Mouse (Mus musculus) T-helper 1 cell (primary cell): Measurements from ENCODE around the gene Ttll4.

ENCODE experiments used
- in situ Hi-C: fragments of 300-600 bp; cut with MboI, MseI; formaldehyde crosslinking; loops from one replicate; pipeline ENCODE4 v1.15.1; 2025; ENCODE audit warnings: high pct_unique_total_duplicates

Gene Ttll4

DNA sequence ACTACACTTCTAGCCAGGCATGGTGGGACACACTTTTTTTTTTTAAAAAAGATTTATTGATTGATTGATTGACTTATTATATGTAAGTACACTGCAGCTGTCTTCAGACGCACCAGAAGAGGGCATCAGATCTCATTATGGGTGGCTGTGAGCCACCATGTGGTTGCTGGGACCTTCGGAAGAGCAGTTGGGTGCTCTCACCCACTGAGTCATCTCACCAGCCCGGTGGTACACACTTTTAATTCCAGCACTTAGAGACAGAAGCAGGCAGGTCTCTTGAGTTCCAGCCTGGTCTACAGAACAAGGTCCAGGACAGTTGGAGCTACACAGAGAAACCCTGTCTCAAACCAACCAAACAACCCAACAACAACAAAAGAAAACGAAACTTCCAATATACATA lies 50.5 kb downstream of the Ttll4 start:
- in situ Hi-C loops, result no loop called here

DNA sequence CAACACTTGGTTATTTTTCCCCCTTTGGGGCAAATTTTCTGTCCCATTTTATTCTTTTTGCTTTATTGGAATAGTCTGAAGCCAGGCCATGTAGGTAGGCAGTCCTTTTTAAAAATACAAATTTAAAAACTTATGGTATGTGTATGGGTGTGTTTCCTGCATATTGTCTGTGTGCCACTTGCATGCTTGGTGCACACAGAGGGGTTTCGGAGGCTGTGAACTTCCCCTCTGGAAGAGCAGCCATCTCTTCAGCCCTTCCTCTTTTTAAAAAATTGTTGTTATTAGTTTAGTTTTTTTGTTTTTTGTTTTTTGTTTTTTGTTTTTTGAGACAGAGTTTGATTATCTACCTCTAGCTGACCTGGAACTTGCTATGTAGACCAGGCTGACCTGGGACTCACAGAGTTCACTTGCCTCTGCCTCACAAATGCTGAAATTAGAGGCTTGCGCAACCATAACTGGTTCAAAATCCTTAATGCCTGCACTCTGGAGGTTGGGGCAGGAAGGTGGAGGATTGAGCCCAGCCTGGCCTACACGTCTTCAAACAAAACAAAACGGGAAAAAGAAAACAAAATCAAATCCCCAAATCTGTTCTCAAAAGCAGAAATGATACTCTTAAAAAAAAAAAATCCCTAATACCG lies 51.0 kb downstream of the Ttll4 start:
- in situ Hi-C loops, result no loop called here

- in situ Hi-C loops, result no loop called here
Measured at GRCm38 (mm10) chr1:74713099-74713858, 51.7 kb downstream of the Ttll4 start, which contains the start of gene Cyp27a1. Gene Cyp27a1, plus strand, starts transcription at chr1:74713574.

DNA sequence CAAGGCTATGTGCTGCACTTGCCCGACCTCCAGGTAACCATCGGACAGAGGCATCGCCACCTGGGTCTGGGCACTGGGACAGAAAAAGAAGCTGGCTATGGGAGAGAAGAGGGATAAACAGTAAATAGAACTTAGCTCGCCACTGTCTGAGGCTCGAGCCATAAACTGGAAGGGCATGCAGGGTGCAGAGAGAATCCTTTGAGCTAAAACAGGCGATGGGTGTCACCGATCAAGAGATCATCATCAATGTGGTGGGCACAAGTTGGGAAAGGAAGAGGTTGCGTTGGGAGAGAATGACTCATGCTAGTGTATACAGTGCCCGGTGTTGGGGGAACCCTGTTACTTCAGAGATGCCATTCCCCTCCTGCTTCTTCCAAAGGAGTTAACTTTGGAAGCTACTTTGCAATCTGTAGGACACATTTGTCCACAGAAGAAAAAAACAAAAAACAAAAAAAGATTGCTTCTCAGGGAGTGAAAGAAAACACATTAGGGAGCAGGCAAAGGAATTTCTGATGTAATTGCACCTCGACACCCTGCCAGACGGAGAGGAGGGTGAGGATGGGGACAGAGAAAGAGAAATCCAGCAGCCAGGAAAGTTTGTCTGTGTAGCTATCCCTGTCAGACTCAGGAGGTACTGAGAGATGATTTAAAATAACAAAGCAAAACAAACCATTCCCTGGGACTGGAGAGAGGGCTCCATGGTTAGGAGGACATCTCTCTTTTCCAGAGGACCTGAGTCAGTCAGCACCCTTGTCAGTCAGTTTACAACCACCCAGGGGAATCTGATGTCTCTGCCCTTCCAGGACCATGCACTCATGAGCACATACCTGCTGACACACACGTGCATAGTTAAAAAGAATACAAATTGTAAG lies 52.5 kb downstream of the Ttll4 start:
- in situ Hi-C loops, result no loop called here

DNA sequence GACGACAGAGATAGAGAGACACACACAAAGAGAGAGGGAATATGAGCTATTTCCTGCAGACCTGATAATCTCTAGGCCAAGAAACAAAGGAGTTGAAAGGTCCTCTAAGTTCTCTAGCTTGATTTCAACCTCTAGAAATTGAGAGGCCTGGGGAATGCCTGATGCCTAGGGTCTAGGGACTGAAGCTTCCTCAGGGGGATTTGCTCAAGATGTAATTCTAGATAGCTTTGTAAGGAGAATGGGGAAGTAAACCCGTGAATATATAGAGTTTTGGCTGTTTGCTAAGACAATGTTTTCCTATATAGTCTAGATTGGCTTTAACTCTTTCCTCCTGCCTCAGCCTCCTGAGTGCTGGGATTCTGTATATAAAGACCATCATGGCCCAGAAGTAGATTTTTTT lies 53.4 kb downstream of the Ttll4 start:
- in situ Hi-C loops, result no loop called here

DNA sequence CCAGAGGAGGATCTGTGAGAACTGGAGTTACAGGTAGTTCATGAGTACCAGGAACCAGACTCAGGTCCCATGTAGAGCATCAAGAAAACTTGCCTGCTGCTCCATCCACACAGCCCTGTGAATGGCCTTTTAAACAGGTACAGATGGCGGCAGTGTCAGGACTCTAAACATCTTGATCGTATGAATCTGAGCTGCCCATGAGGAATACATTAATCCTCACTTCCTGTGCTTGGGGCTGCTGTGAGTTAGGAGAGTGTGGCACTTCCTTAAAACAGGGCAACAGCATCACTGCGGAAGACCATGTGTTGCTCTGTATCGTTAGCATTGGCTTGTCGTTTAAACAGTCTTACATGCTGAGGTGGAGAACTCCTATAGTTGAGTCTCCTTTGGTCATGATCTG lies 53.9 kb downstream of the Ttll4 start:
- in situ Hi-C loops, result no loop called here

- in situ Hi-C loops, result no loop called here
Measured at GRCm38 (mm10) chr1:74715886-74716285, 54.3 kb downstream of the Ttll4 start.

GRCm38 (mm10) chr1:74718113-74718512 lies 56.6 kb downstream of the Ttll4 start:
- in situ Hi-C loops, result no loop called here

- in situ Hi-C loops, result no loop called here
Measured at GRCm38 (mm10) chr1:74719281-74719680, 57.7 kb downstream of the Ttll4 start.

DNA sequence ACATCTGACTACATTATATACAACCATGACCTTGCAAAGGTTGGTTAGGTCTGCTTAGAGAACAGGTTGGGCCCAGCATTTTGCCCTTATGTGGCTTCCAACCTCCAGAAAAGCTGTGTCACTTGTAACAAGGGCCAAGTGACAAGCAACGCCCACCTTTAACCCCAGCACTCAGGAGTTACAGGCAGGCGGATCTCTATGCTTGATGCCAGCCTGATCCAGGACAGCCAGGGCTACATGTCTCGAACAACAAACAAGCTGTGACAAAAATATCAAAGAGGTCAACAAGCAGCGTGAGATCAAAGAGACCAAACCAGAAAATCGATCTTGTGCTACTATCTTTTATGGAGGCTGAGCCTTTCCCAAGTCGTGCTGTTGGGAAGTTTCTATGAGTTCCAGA lies 60.1 kb downstream of the Ttll4 start:
- in situ Hi-C loops, result no loop called here

DNA sequence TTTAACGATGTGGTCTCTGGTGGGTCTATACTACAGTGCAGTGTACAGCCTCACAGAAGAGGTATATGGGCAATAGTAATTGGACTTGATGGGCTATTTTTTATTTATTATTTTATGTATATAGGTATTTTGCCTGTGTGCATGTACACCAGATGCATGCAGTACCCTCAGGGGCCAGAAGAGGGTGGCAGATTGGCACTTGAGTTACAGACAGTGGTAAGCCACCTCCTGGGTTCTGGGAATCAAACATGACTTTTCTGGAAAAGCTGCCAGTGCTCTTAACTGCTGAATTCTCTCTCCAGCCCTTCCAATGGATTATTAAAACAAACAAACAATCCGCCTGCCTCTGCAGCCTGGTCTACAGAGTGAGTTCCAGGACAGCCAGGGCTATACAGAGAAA lies 62.2 kb downstream of the Ttll4 start:
- in situ Hi-C loops, result no loop called here

DNA sequence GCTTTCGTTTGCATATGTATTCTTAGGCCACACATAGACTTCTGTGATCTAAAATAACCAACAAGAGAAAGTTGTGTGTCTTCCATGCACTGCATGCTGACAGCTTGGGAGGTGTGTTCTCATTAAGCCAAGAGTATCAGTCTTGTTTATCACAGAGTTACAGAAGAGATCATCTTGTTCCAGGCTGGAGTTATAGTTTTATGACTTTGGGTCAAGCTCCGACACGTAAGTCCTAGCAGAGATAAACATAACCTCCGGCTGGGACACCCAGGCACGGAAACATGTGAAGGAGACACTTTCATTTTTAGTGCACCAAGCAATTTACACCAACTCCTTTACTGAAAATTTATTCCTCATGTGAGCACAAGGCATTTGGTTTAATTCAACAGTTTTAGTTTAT lies 64.6 kb downstream of the Ttll4 start:
- in situ Hi-C loops, result no loop called here

DNA sequence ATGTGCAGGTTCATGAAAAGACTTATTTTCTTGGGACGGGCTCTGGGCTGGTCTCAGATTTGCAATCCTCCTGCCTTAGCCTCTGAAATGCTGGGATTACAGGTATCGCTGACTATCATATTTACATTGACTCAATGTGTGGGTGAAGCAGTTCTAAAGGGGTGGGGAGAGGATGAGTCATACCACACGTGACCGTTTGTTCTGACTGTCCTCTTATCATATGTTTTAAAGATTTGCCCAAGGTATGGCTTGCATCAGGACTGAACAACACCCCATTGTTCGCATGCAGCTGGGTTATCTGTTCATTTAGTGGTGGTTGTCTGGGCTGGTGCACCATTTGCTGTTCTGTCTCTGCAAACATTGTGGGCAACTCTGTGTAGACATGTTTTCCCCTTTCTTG lies 65.1 kb downstream of the Ttll4 start:
- in situ Hi-C loops, result no loop called here

DNA sequence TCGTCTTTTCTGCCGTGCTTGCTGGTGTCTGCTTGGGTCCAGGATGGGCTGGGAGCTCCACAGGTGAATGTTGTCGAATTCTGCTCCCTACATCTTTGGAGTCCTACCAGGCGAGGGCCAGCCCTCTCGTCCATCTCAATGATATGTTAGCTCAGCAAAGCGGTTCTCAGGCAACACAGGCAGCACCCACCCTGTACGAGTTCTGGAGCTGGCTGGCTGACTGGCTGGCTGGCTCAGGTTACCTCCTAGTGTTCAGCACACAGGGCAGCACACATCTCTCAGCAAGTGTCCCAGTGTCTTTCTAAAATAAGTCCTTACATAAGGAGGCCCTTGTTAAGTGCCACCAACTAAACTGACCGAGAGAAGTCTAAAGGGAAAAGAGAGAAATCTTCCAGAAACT lies 66.9 kb downstream of the Ttll4 start:
- in situ Hi-C loops, result no loop called here

- in situ Hi-C loops, result no loop called here
Measured at GRCm38 (mm10) chr1:74736977-74737376, 75.4 kb downstream of the Ttll4 start.

DNA sequence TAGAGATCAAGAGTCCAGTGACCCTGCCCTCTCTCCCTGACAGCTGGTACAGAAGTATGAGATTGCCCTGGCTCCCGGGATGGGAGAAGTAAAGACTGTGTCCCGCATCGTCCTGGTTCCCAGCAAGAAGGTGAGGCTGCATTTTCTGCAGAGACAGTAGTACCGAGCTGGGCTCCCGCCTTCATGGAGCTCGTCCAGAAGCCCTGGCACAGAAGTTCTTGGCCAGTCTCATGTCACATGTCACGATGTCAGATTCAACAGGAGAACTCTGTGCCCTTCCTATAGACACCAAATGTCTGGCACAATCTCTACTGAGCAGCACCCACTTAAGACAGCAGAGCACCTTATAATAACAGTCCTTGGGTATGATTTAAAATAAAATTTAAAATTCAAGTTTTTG lies 76.0 kb downstream of the Ttll4 start:
- in situ Hi-C loops, result no loop called here

- in situ Hi-C loops, result no loop called here
Measured at GRCm38 (mm10) chr1:74740846-74741245, 79.3 kb downstream of the Ttll4 start.

DNA sequence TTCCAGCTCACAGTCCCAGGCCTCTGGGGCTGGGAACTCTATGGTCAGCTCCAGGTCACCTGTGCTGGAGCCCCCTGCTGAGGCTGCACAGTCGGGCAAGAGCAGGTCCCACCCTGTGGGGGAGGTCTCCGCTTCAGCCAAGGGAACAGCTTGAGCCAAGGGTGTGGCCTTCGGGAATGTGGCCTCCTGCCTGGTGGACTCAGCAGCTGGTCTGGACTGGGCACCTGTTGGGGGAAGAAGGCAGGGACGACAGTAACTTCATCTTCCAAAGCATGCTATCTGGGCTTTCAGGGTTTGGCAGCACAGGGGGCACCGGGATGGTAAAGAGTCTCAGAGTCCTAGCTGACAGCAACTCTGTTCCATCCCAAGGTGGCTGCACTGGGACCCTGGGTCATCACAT lies 85.8 kb downstream of the Ttll4 start:
- in situ Hi-C loops, result no loop called here

DNA sequence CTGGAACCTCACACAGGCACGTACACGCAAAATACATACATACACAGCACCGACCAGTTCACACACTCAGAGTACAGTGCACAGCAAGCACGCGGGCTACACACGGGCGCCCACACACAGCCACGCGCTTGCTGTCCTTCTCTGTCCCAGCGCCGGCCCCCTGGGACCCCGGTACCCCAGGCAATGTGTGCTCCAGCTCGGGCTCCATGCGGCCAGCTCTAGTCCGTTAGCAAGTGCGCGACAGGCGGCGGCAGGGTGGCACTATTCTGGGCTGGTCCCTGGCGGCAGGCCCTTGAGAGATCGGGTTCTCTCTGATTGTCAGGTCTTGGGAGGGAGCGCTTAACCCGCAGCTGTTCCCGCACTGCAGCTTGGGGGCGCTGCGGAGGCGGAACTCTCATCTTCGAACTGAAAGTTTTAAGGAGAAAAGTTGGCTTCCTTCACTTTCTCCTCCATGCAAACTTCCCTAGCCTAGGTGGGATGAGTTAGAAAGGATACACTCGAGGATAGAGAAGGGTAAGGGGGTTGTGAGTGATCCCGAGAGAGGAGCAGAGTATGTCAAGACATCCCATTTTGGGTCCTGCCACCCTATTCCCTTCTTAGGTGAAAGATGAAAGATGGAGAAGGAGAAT lies 87.2 kb downstream of the Ttll4 start, which contains the start of gene Prkag3:
Gene Prkag3, minus strand, starts transcription at position 579 of the 629 bp plus-strand sequence.
- in situ Hi-C loops, result no loop called here

DNA sequence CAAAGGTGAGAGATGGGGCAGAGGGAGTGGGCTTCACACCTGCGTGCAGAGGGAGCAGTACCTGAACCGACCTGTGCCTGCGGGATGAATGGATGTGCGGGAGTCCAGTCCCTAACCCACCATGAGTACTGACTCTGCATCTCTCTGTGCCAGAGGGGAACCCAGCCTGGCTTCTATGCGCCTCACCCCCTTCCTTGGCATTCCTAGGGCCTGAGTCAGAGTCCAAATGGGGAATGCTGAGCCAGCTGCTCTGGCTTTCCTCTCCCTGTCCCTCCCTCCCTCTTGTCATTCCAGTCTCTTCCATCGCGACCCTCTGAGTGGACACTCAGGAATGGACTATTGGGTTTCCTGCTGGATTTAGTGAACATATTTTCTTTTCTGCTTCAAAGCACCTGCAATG lies 87.8 kb downstream of the Ttll4 start:
- in situ Hi-C loops, result no loop called here

- in situ Hi-C loops, result no loop called here
Measured at GRCm38 (mm10) chr1:74750683-74751082, 89.1 kb downstream of the Ttll4 start.

DNA sequence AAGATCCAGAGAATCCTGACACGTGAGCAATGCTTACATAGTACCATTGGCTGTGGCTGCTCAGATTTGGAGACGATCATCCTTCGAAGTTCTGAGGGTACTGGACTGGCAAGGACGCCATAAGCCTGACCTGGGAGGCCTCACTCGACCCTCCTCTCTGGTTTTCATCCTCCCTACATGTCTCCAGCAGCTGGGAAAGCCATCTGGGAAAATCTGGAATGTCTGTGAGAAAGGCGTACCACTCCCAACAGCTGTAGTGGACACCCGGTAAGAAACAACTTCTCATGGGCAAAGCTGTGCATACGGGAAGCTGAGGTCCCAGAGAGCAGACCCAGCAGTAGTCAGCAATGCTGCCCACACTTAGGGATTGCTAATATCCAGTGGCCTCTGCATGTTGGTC lies 90.6 kb downstream of the Ttll4 start:
- in situ Hi-C loops, result no loop called here
